Mouse (Mus musculus): Measurements from ENCODE around the gene Adgrg7. TPM values are rescaled to one million over a fixed set of nuclear protein-coding genes. Genes with fewer than 3 reads are reported as not detected.

Gene Adgrg7
- 3.2 and 3.6 TPM in 2 replicates for polyA plus RNA-seq (2012; rRNA removed; ENCODE audit: low replicate concordance)

DNA sequence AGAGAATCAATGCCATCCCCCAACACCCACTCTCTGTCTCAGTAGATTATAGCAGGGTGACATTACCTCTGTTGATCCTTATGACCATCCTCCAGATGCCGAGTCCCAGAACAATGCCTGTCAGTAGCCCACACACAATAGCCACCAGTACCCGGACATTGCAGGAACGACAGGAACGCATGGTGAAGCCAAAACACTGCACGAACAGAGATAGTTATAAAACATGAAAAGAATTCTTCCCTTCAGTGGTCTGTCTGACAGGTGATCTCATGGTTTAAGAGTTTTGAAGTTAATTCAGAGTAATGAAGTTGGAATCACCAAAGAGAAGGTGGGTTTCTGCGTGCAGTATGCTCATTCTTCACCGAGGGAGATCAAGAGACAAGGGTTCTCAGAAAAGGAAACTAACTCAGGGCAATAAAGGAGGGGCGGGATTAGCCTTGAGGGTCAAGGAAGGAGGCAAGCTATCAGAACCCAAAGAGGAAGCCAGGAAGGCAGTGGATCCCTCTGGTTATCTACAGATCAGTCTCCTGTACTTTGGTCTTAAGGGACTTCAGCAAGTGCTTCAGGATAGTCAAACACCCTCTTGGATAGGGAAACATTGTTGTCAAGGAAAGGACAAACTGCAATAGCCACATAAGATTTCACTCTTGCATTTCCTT lies at the start of gene Adgrg7:
Adgrg7 (minus strand) TSS at position 375 of the 659 bp plus-strand sequence.

DNA sequence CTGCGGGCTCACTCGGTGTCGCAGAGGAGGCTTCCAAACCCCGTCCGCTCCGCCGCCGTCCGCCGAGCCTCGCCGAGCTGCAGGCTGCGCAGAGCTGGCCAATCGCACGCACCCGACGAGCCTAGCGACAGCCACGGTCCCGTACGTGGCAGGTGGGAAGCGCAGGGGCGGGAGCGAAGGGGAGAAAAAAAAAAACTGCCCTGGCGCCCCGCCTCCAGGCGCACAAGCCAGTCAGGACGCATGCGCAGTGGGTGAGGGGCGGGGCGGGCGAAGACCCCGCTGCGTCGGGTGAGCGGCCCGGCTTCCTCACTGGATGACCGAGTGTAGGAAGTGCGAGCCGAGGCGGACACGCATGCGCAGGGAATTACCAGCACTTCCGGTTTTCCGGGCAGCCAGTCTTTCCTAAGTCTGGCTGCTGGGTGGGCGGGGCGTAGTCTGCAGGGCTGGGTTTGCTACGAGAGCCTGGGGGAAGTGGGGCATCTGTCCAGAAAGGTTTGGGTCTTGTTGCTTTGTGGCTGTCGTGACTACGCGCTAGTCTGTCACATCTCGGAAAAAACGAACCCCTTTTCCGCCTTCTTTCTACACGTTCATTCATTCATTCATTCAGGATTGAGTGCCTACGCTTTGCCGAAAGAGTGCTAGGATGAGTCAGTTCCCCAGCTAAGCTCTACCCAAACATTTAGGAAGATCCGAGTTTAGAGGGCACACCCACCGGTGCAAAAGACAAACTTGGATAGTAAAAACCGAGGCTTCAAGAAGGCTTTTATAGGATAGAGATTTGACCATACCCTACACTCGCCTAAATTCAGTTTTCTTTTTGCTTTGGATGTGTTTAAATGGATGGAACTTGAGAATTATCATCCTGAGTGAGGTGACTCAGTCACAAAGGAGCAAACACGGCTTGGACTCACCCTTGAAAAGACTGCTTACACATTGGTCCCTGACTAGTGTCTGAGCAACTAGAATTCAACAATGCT lies 78.1 kb downstream of the Adgrg7 start, which contains the start of gene Tfg:
Tfg (minus strand) TSS at position 227 of the 977 bp plus-strand sequence.

Other genes with a start within 250 kb of the Adgrg7 start
- 303 and 448 TPM in 2 replicates for gene Tfg, start 78.4 kb downstream of the Adgrg7 start, polyA plus RNA-seq (2012; rRNA removed; ENCODE audit: low replicate concordance)
- gene Tmem45a, start 90.3 kb upstream of the Adgrg7 start, polyA plus RNA-seq (2012; rRNA removed; ENCODE audit: low replicate concordance): 0.63 TPM in 1 of 2 replicates, not detected in the other
- gene Lnp1, start 132.2 kb upstream of the Adgrg7 start, polyA plus RNA-seq (2012; rRNA removed; ENCODE audit: low replicate concordance): not detected in 2 replicates